Mouse (Mus musculus) CH12.LX (cell line): ENCODE measurements around the gene Polr3gl. TPM values are rescaled to one million over a fixed set of nuclear protein-coding genes. Genes with fewer than 3 reads are reported as not detected.

Experiments
- DNase-seq: peaks from one replicate; pipeline ENCODE4 v3.0.0-alpha.2; 2013; ENCODE audit errors: extremely low read depth
- H3K27ac ChIP-seq: 2 replicates; pipeline ENCODE4 v1.5.1; 2012; ENCODE audit warnings: low read depth, mild to moderate bottlenecking, control low read depth, moderate library complexity; ENCODE audit not compliant: insufficient read depth
- H3K27me3 ChIP-seq: replicated peaks from 2 replicates; pipeline ENCODE3; 2012; ENCODE audit warnings: inconsistent platforms
- H3K36me3 ChIP-seq, 2 experiments: replicated peaks in 1 of 2; 2 replicates each; pipeline versions ENCODE3 to v1.6.1; 2012; ENCODE audit warnings: inconsistent platforms in 1 of 2, low read length in 1 of 2, mild to moderate bottlenecking in 1 of 2, mixed read lengths in 1 of 2, moderate library complexity in 1 of 2; ENCODE audit not compliant: control insufficient read depth in 1 of 2, insufficient read depth in 1 of 2
- H3K4me1 ChIP-seq, 2 experiments: 2 replicates each; pipeline ENCODE4 v1.6.1; 2012; ENCODE audit warnings: inconsistent platforms in 1 of 2, moderate library complexity in 1 of 2; ENCODE audit not compliant: insufficient read depth in 2 of 2, control insufficient read depth in 1 of 2
- H3K4me2 ChIP-seq: 2 replicates; pipeline ENCODE4 v1.6.1; 2012; ENCODE audit warnings: low read depth, mild to moderate bottlenecking, control low read depth; ENCODE audit not compliant: poor library complexity, insufficient read depth, severe bottlenecking
- H3K4me3 ChIP-seq, 3 experiments: fragments of 150-350 bp in 1 of 3; sonication (generic) in 1 of 3; replicated peaks in 1 of 3; 2 replicates each; pipeline versions ENCODE3 to v1.5.1; 2011 to 2012; ENCODE audit warnings: low read depth in 2 of 3, low read length in 2 of 3, mild to moderate bottlenecking in 2 of 3, moderate library complexity in 2 of 3, control low read depth in 1 of 3, improper control_type of control experiment in 1 of 3, inconsistent platforms in 1 of 3, mixed read lengths in 1 of 3; ENCODE audit not compliant: poor library complexity in 1 of 3
- H3K79me2 ChIP-seq: replicated peaks from 2 replicates; pipeline ENCODE4 v1.6.1; 2012; ENCODE audit warnings: mild to moderate bottlenecking, moderate library complexity; ENCODE audit not compliant: control insufficient read depth, poor library complexity, insufficient read depth, severe bottlenecking; ENCODE audit errors: extremely low read depth
- H3K9ac ChIP-seq: 2 replicates; pipeline ENCODE4 v1.6.1; 2012; ENCODE audit warnings: low read depth, mild to moderate bottlenecking, control low read depth, moderate library complexity; ENCODE audit not compliant: insufficient read depth
- H3K9me3 ChIP-seq: replicated peaks from 2 replicates; pipeline ENCODE3; 2012; ENCODE audit warnings: low read length, inconsistent platforms, mixed read lengths
- CTCF ChIP-seq, 2 experiments: IDR thresholded peaks in 1 of 2; conservative IDR thresholded peaks in 1 of 2; 2 replicates each; pipeline ENCODE4 v1.5.1; 2011 to 2012; ENCODE audit warnings: low read depth in 2 of 2, low read length in 2 of 2, improper control_type of control experiment in 1 of 2, inconsistent platforms in 1 of 2, mild to moderate bottlenecking in 1 of 2, moderate library complexity in 1 of 2
- E2F4 ChIP-seq: IDR thresholded peaks from 2 replicates; pipeline ENCODE4 v1.6.1; 2011; ENCODE audit warnings: low read depth, low read length, improper control_type of control experiment; ENCODE audit not compliant: insufficient replicate concordance
- EP300 ChIP-seq: IDR thresholded peaks from 2 replicates; pipeline ENCODE4 v1.6.1; 2011; ENCODE audit warnings: low read length, improper control_type of control experiment
- HCFC1 ChIP-seq: IDR thresholded peaks from 2 replicates; pipeline ENCODE4 v1.6.1; 2012; ENCODE audit warnings: low read depth, mild to moderate bottlenecking, inconsistent platforms, low read length, improper control_type of control experiment
- JUND ChIP-seq: conservative IDR thresholded peaks from 2 replicates; pipeline ENCODE4 v1.6.1; 2011; ENCODE audit warnings: low read depth, low read length, improper control_type of control experiment
- MAZ ChIP-seq: IDR thresholded peaks from 2 replicates; pipeline ENCODE4 v1.6.1; 2012; ENCODE audit warnings: low read depth, mild to moderate bottlenecking, inconsistent platforms, low read length, improper control_type of control experiment, moderate library complexity
- MXI1 ChIP-seq: IDR thresholded peaks from 2 replicates; pipeline ENCODE4 v1.6.1; 2011; ENCODE audit warnings: mild to moderate bottlenecking, low read depth, low read length, improper control_type of control experiment
- MYC ChIP-seq: IDR thresholded peaks from 2 replicates; pipeline ENCODE4 v1.6.1; 2011; ENCODE audit warnings: low read depth, mild to moderate bottlenecking, improper control_type of control experiment, low read length
- NRF1 ChIP-seq: IDR thresholded peaks from 2 replicates; pipeline ENCODE4 v1.6.1; 2014; ENCODE audit warnings: low read depth, mild to moderate bottlenecking, inconsistent platforms, low read length, improper control_type of control experiment, moderate library complexity
- PAX5 ChIP-seq: IDR thresholded peaks from 2 replicates; pipeline ENCODE4 v1.6.1; 2012; ENCODE audit warnings: low read length, inconsistent platforms, mixed read lengths
- POLR2AphosphoS2 ChIP-seq: IDR thresholded peaks from 2 replicates; pipeline ENCODE4 v1.6.1; 2011; ENCODE audit warnings: low read depth, low read length, improper control_type of control experiment
- RAD21 ChIP-seq: IDR thresholded peaks from 2 replicates; pipeline ENCODE4 v1.6.1; 2011; ENCODE audit warnings: low read depth, mild to moderate bottlenecking, low read length, improper control_type of control experiment, moderate library complexity
- RCOR1 ChIP-seq: conservative IDR thresholded peaks from 2 replicates; pipeline ENCODE4 v1.6.1; 2012; ENCODE audit warnings: low read depth, mild to moderate bottlenecking, inconsistent platforms, low read length, improper control_type of control experiment
- SMC3 ChIP-seq: IDR thresholded peaks from 2 replicates; pipeline ENCODE4 v1.6.1; 2011; ENCODE audit warnings: low read depth, low read length, improper control_type of control experiment
- TBP ChIP-seq: conservative IDR thresholded peaks from 2 replicates; pipeline ENCODE4 v1.6.1; 2011; ENCODE audit warnings: low read depth, low read length, improper control_type of control experiment
- UBTF ChIP-seq: IDR thresholded peaks from 2 replicates; pipeline ENCODE4 v1.6.1; 2012; ENCODE audit warnings: low read depth, mild to moderate bottlenecking, inconsistent platforms, low read length, improper control_type of control experiment, moderate library complexity
- USF1 ChIP-seq: IDR thresholded peaks from 2 replicates; pipeline ENCODE4 v1.6.1; 2014; ENCODE audit warnings: low read depth, mild to moderate bottlenecking, inconsistent platforms, low read length, improper control_type of control experiment
- ZC3H11A ChIP-seq: IDR thresholded peaks from 2 replicates; pipeline ENCODE4 v1.6.1; 2012; ENCODE audit warnings: low read depth, mild to moderate bottlenecking, inconsistent platforms, low read length, improper control_type of control experiment
- ZKSCAN1 ChIP-seq: IDR thresholded peaks from 2 replicates; pipeline ENCODE4 v1.6.1; 2012; ENCODE audit warnings: low read depth, inconsistent platforms, low read length, improper control_type of control experiment, borderline replicate concordance
- ZMIZ1 ChIP-seq: IDR thresholded peaks from 2 replicates; pipeline ENCODE4 v1.6.1; 2012; ENCODE audit warnings: low read depth, mild to moderate bottlenecking, inconsistent platforms, low read length, improper control_type of control experiment
- dilution Hi-C: fragments of 300-500 bp; cut with MboI; formaldehyde crosslinking; loops from 2 replicates; pipeline ENCODE4 v1.14.3; 2020; ENCODE audit warnings: low sequenced_read_pairs; ENCODE audit not compliant: extremely low pct_unique_long_range_greater_than_20kb, extremely low pct_ligation_motif_present
- in situ Hi-C: fragments of 300-500 bp; cut with MboI; formaldehyde crosslinking; loops from 3 replicates; pipeline ENCODE4 v1.14.3; 2019; ENCODE audit warnings: low sequenced_read_pairs, low pct_ligation_motif_present, low pct_unique_long_range_greater_than_20kb, mixed read lengths
- polyA plus RNA-seq: library from polyadenylated mRNA; unstranded; fragments of >175 nt; gene quantifications from 2 replicates; pipeline ENCODE4 v1.2.1, GENCODE M21; 2012; ENCODE audit warnings: low read depth; ENCODE audit not compliant: insufficient read length
- total RNA-seq, 2 experiments: library from RNA; depleted of rRNA; stranded (reverse); fragments of 300-350 nt in 1 of 2; fragments of >200 nt in 1 of 2; gene quantifications; 2 replicates each; pipeline ENCODE4 v1.2.3; 2012 to 2014

Gene Polr3gl
- total and polyA plus RNA-seq, 3 experiments = 13.7 to 18.8 (median 15.7) TPM

DNA sequence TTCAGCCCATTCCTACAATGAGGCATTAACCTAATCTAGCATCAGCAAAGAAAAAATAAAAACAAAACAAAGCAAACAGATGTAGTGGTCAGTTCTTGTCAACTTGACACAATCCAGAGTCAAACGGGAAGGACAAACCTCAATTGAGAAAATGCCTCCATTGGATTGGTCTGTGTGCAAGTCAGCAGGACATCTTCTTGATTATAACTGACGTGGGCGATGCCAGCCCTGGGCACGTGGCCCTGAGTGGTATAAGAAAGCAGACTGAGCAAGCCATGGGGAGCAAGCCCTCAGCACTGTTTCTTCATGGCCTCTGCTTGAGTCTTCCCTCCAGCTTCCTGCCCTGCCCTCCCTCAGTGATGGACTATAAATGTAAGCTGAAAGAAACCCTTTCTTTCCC lies 47.1 kb downstream of the Polr3gl start:
- DNase-seq = no peak
- Histone ChIP-seq H3K4me1 (peaks cover 15 to 44% of the 10 kb centered on the region in 2 experiments), H3K79me2 (no peaks in the 10 kb centered on the region), H3K9ac (no peak overlapping the region), H3K27ac (no peak overlapping the region), H3K9me3 (no peaks in the 10 kb centered on the region), H3K27me3 (peaks cover 3% of the 10 kb centered on the region), H3K4me2 (no peak overlapping the region), H3K4me3 (no peak overlapping the region), H3K36me3 (no peaks in the 10 kb centered on the region)
- in situ Hi-C loops (loop anchor here (25.0 kb wide), 1 partner anchor 260 kb away; the partner anchor contains the start of gene Fcgr1), dilution Hi-C loops (no loop called here)
- TF ChIP-seq MXI1 (no peak), ZMIZ1 (no peak), USF1 (no peak), MAZ (no peak), NRF1 (no peak), PAX5 (no peak), E2F4 (no peak), RCOR1 (no peak), JUND (no peak), RAD21 (no peak), UBTF (no peak)

DNA sequence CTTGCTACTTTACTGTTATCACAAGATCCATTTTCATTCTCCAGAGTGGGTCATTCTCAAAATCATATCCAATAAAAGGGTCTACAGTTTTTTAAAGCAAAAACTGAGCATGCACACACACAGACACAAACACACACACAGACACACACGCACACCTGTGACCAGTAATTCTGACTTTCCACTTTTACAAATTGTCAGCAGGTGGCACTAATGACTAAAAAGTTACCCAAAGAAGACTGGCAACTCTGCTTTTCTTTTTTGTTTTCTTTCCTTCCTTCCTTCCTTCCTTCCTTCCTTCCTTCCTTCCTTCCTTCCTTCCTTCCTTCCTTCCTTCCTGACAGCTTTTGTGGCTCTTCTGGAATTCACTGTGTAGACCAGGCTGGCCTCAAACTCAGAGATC lies 48.4 kb downstream of the Polr3gl start:
- Histone ChIP-seq H3K4me2 (no peak overlapping the region), H3K36me3 (no peaks in the 10 kb centered on the region), H3K9me3 (no peaks in the 10 kb centered on the region), H3K4me1 (peaks cover 13 to 32% of the 10 kb centered on the region in 2 experiments), H3K4me3 (no peak overlapping the region), H3K27ac (no peak overlapping the region), H3K27me3 (peaks cover 5% of the 10 kb centered on the region), H3K9ac (no peak overlapping the region), H3K79me2 (no peaks in the 10 kb centered on the region)
- DNase-seq = no peak
- dilution Hi-C loops (no loop called here), in situ Hi-C loops (loop anchor here (25.0 kb wide), 1 partner anchor 258 kb away; the partner anchor contains the start of gene Fcgr1)
- TF ChIP-seq POLR2AphosphoS2 (no peak), EP300 (no peak), TBP (no peak), ZKSCAN1 (no peak), RAD21 (peak; percentile 76), MYC (0 out of 2 replicates have a peak, but pooled peaks have one; percentile 56), MXI1 (no peak), HCFC1 (no peak), CTCF (conservative IDR thresholded peaks at IDR 0.05 in 1 of 2, IDR thresholded peaks at IDR 0.05 in 1 of 2; ENCODE audit: low read depth in 2 of 2, low read length in 2 of 2) (peak in 1 of 2 experiments; percentile 78; a peak in 2 of 4 replicates), ZC3H11A (peak; percentile 15; the same call in 1 of the 2 replicates), SMC3 (peak; percentile 69), RCOR1 (no peak), PAX5 (no peak), USF1 (no peak), JUND (no peak), UBTF (no peak)
